Mouse (Mus musculus) small intestine, adult 2 months (tissue): Measurements from ENCODE around the gene Hdac4.

Experiments
- CTCF ChIP-seq: fragments of 200-500 bp; IDR thresholded peaks from 2 replicates; pipeline ENCODE4 v1.5.1; 2012; ENCODE audit warnings: low read depth, mild to moderate bottlenecking, control low read depth, inconsistent platforms, low read length, moderate library complexity, mixed read lengths; ENCODE audit not compliant: insufficient replicate concordance, insufficient read length; ENCODE audit errors: extremely low read depth
- POLR2A ChIP-seq: fragments of 200-500 bp; IDR thresholded peaks from 2 replicates; pipeline ENCODE4 v1.6.1; 2012; ENCODE audit warnings: low read depth, mild to moderate bottlenecking, control low read depth, inconsistent platforms, low read length, moderate library complexity

- no peak for TF ChIP-seq POLR2A
- no peak for TF ChIP-seq CTCF
Measured at GRCm38 (mm10) chr1:92212003-92212750, 16.7 kb upstream of the Hdac4 start.
